In genomic region chr12:100520794-100521186, GRCm38 (mm10) we compare ENCODE assay signal across 8 mouse cellular contexts. TPM values are rescaled to one million over a fixed set of nuclear protein-coding genes. Genes with fewer than 3 reads are reported as not detected.
DNase-seq lines count a peak whose midpoint lies in the region; ATAC-seq and TF ChIP-seq lines count a peak whose summit lies in the region.

Ttc7b (minus strand) TSS chr12:100520826.

- no peaks in the 10 kb centered on the region for H3K27me3 ChIP-seq in intestine, postnatal 0 days (replicated peaks; ENCODE audit: control insufficient read depth, insufficient read depth, low read length)
- H3K27me3 ChIP-seq in limb, embryonic 13.5 days = no peaks in the 10 kb centered on the region
- H3K27me3 ChIP-seq in midbrain, embryonic 13.5 days = no peaks in the 10 kb centered on the region
- no peaks in the 10 kb centered on the region for H3K27me3 ChIP-seq in stomach, embryonic 15.5 days (replicated peaks)

- TF ChIP-seq CTCF in intestine, postnatal 0 days (IDR thresholded peaks at IDR 0.05; ENCODE audit: low read depth) = peak; percentile 60

- ATAC-seq in intestine, postnatal 0 days = peak; percentile 82
- peak; percentile 76 for ATAC-seq in limb, embryonic 13.5 days (ENCODE audit: low FRiP score, low read depth)
- peak; percentile 71 for ATAC-seq in midbrain, embryonic 13.5 days
- ATAC-seq in stomach, embryonic 15.5 days (ENCODE audit: insufficient read depth, low FRiP score, low read depth) = peak; percentile 73

- DNase-seq in A20 (ENCODE audit: low read depth, low spot score) (peak; percentile 66), R1 (ENCODE audit: low read depth, low spot score) (peak; percentile 58)
- DNase-seq in embryo, embryonic 10.5 days (ENCODE audit: low spot score) = peak; percentile 77
- peak; percentile 69 to 70 for DNase-seq in heart, adult 18-20 months

- peaks cover 14% of the 10 kb centered on the region; the same call in 1 of the 2 replicates for H3K4me1 ChIP-seq in intestine, postnatal 0 days (replicated peaks; ENCODE audit: control insufficient read depth, insufficient read depth, low read length)
- H3K4me1 ChIP-seq in limb, embryonic 13.5 days = peaks cover 27% of the 10 kb centered on the region
- H3K4me1 ChIP-seq in midbrain, embryonic 13.5 days (replicated peaks) = peaks cover 27% of the 10 kb centered on the region
- H3K4me1 ChIP-seq in stomach, embryonic 15.5 days = peaks cover 22% of the 10 kb centered on the region

- peak within 1 kb of the TSS; percentile 80 for H3K27ac ChIP-seq in intestine, postnatal 0 days (ENCODE audit: low read depth, low read length)
- peak within 1 kb of the TSS; percentile 73; the same call in 1 of the 2 replicates for H3K27ac ChIP-seq in limb, embryonic 13.5 days
- peak within 1 kb of the TSS; percentile 86 for H3K27ac ChIP-seq in midbrain, embryonic 13.5 days
- peak within 1 kb of the TSS; percentile 55; the same call in 1 of the 2 replicates for H3K27ac ChIP-seq in stomach, embryonic 15.5 days

- 5% methylated on average over 35 of the region's 42 CpGs for WGBS in intestine, postnatal 0 days
- 3% methylated on average over 24 of the region's 42 CpGs for WGBS in limb, embryonic 13.5 days
- 3% methylated on average over 34 of the region's 42 CpGs for WGBS in midbrain, embryonic 13.5 days
- 3% methylated on average over 40 of the region's 42 CpGs for WGBS in stomach, embryonic 15.5 days

- H3K4me3 ChIP-seq in intestine, postnatal 0 days (ENCODE audit: low read depth, low read length) = peak within 1 kb of the TSS; percentile 74
- peak within 1 kb of the TSS; percentile 79 for H3K4me3 ChIP-seq in limb, embryonic 13.5 days
- H3K4me3 ChIP-seq in midbrain, embryonic 13.5 days (replicated peaks) = peak within 1 kb of the TSS; percentile 89
- peak within 1 kb of the TSS; percentile 81 for H3K4me3 ChIP-seq in stomach, embryonic 15.5 days (replicated peaks)

- H3K9me3 ChIP-seq in intestine, postnatal 0 days (ENCODE audit: control insufficient read depth) = no peaks in the 10 kb centered on the region
- H3K9me3 ChIP-seq in limb, embryonic 13.5 days = no peaks in the 10 kb centered on the region
- no peaks in the 10 kb centered on the region for H3K9me3 ChIP-seq in midbrain, embryonic 13.5 days
- H3K9me3 ChIP-seq in stomach, embryonic 15.5 days = no peaks in the 10 kb centered on the region

- H3K4me2 ChIP-seq in intestine, postnatal 0 days (replicated peaks; ENCODE audit: low read depth) = peak within 1 kb of the TSS; percentile 93
- peak within 1 kb of the TSS; percentile 87 for H3K4me2 ChIP-seq in limb, embryonic 13.5 days (replicated peaks)
- peak within 1 kb of the TSS; percentile 84 for H3K4me2 ChIP-seq in midbrain, embryonic 13.5 days (replicated peaks)
- peak within 1 kb of the TSS; percentile 76 for H3K4me2 ChIP-seq in stomach, embryonic 15.5 days

- no peaks in the 10 kb centered on the region for H3K36me3 ChIP-seq in intestine, postnatal 0 days (ENCODE audit: control insufficient read depth, insufficient read depth)
- peaks cover 11% of the 10 kb centered on the region for H3K36me3 ChIP-seq in limb, embryonic 13.5 days
- peaks cover under 1% of the 10 kb centered on the region; the same call in 1 of the 2 replicates for H3K36me3 ChIP-seq in midbrain, embryonic 13.5 days
- no peaks in the 10 kb centered on the region for H3K36me3 ChIP-seq in stomach, embryonic 15.5 days

- peak within 1 kb of the TSS; percentile 97 for H3K9ac ChIP-seq in intestine, postnatal 0 days (ENCODE audit: low read depth, low read length)
- H3K9ac ChIP-seq in limb, embryonic 13.5 days = peak within 1 kb of the TSS; percentile 96
- H3K9ac ChIP-seq in midbrain, embryonic 13.5 days (replicated peaks) = peak within 1 kb of the TSS; percentile 97
- H3K9ac ChIP-seq in stomach, embryonic 15.5 days = peak within 1 kb of the TSS; percentile 93

RNA-seq across cellular contexts. Expression of gene Ttc7b, which starts in this region (rescaled TPM):
- 10 to 100 TPM; 74.6 to 79.1 TPM for total RNA-seq in heart, adult 18-20 months (2021)
- polyA plus RNA-seq in intestine, postnatal 0 days (2015; fragmentation: Nextera tagmentation; extraction: Ambion mirVana) = 4.0 and 4.1 TPM in 2 replicates
- 4.4 and 4.8 TPM in 2 replicates for polyA plus RNA-seq in limb, embryonic 13.5 days (2015; fragmentation: Nextera tagmentation; extraction: Ambion mirVana)
- 5.0 and 6.3 TPM in 2 replicates for polyA plus RNA-seq in midbrain, embryonic 13.5 days (2015; fragmentation: Nextera tagmentation; extraction: Ambion mirVana)
- 5.4 TPM in 2 replicates for polyA plus RNA-seq in stomach, embryonic 15.5 days (2015; fragmentation: Nextera tagmentation; extraction: Ambion mirVana)

Comparison
In these comparisons a context has a peak if more than half of its experiments do, and no peak if none do; other contexts are left out.
1. Peak in every context shown above with its lines: DNase-seq, ATAC-seq, H3K4me3 ChIP-seq and H3K27ac ChIP-seq.